Mouse (Mus musculus) liver, embryonic 11.5 days (tissue): ENCODE data around the gene Trf. TPM values are rescaled to one million over a fixed set of nuclear protein-coding genes. Genes with fewer than 3 reads are reported as not detected.
"Not testable (repeated sequence)": the region's sequence is repeated elsewhere in the genome, so short reads cannot be mapped to it uniquely, and the experiment has no call there.

Experiments used
- ATAC-seq: fragments of 200-750 bp; cut with Nextera tagmentation; replicated peaks from 2 replicates; pipeline ENCODE4 v1.8.0; 2017; ENCODE audit warnings: moderate number of reproducible peaks, mild to moderate bottlenecking, moderate TSS enrichment, moderate library complexity; ENCODE audit not compliant: low FRiP score
- DNase-seq: peaks from one replicate; pipeline ENCODE4 v3.0.0-alpha.2; 2017; ENCODE audit warnings: low spot score
- H3K27ac ChIP-seq: fragments of 300-500 bp; sonication (generic); 2 replicates; pipeline ENCODE4 v1.5.1; 2014; ENCODE audit warnings: mild to moderate bottlenecking, low read depth, low read length, control low read depth
- H3K27me3 ChIP-seq: fragments of 300-500 bp; sonication (generic); replicated peaks from 2 replicates; pipeline ENCODE4 v1.6.1; 2014; ENCODE audit warnings: low read length, mixed read lengths; ENCODE audit not compliant: control insufficient read depth, insufficient read depth
- H3K36me3 ChIP-seq: fragments of 300-500 bp; sonication (generic); 2 replicates; pipeline ENCODE4 v1.6.1; 2014; ENCODE audit warnings: mild to moderate bottlenecking, low read length, moderate library complexity, mixed read lengths; ENCODE audit not compliant: control insufficient read depth, insufficient read depth
- H3K4me1 ChIP-seq: fragments of 300-500 bp; sonication (generic); replicated peaks from 2 replicates; pipeline ENCODE4 v1.6.1; 2014; ENCODE audit warnings: low read length, mixed read lengths; ENCODE audit not compliant: control insufficient read depth, insufficient read depth
- H3K4me2 ChIP-seq: fragments of 300-500 bp; sonication (generic); 2 replicates; pipeline ENCODE4 v1.6.1; 2014; ENCODE audit warnings: mild to moderate bottlenecking, control low read depth, moderate library complexity
- H3K4me3 ChIP-seq: fragments of 300-500 bp; sonication (generic); 2 replicates; pipeline ENCODE4 v1.5.1; 2014; ENCODE audit warnings: low read depth, low read length, control low read depth
- H3K9ac ChIP-seq: fragments of 300-500 bp; sonication (generic); 2 replicates; pipeline ENCODE4 v1.6.1; 2014; ENCODE audit warnings: low read depth, low read length, control low read depth
- H3K9me3 ChIP-seq: fragments of 300-500 bp; sonication (generic); 2 replicates; pipeline ENCODE4 v1.6.1; 2016; ENCODE audit warnings: low read length, inconsistent platforms, mixed read lengths; ENCODE audit not compliant: control insufficient read depth
- WGBS: fragments of 180-500 bp; shearing (Covaris S2); extraction: QIAGEN DNeasy Blood & Tissue Kit; methylation state at CpG from one replicate; pipeline ENCODE4 v1.1.7; 2014; 5-methylcytosine and 5-hydroxymethylcytosine counted together
- polyA plus RNA-seq: library from polyadenylated mRNA; unstranded; fragments of >200 nt; fragmentation: Nextera tagmentation; extraction: Ambion mirVana; gene quantifications from 2 replicates; pipeline ENCODE4 v1.2.1, GENCODE M21; 2014

The Trf gene
- polyA plus RNA-seq, 1 experiment from 2014 or later: 2,446 TPM

DNA sequence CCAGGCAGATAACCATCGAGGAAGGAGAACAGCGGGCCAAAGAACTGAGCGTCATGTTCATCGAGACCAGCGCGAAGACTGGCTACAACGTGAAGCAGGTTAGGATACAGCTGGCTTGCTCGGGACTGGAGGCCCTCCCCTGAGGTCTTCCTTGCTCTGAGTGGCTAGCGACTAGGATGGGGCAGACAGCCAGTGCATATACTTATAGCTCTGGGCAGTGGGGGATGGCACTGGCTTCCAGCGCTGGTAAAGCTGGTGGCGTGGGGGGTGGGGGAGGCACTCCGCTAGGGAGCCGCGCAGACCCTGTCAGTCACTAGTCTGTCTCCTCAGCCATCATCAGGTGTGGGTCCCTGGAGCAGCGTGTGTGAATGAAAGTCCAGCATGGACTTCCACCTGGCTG, 66.4 kb downstream of the Trf start:
- Histone ChIP-seq H3K27ac (no peak overlapping the region), H3K4me3 (no peak overlapping the region), H3K4me2 (no peak overlapping the region), H3K27me3 (no peaks in the 10 kb centered on the region), H3K36me3 (no peaks in the 10 kb centered on the region), H3K9me3 (no peaks in the 10 kb centered on the region), H3K9ac (no peak overlapping the region), H3K4me1 (no peaks in the 10 kb centered on the region)
- DNase-seq (no peak), ATAC-seq (no peak)
- 70% methylated on average over 15 of the region's 15 CpGs for WGBS

DNA sequence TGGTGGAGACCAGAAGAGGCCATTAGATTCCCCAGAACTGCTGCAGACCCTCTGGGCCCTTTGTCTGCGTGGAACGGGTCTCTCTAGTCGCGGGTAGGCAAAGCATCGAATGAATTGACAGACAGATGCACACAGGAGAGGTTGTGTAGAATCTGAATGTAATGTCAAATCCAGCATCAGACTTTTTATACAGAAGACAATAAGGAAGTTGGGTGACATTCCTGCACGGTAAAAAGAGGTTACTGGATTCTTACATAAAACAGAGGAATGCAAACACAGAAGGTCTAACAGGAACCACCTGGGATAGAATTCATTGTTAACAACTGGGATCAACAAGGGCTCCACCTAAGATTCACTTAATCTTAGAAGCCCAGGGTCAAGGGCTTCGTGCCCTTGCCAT, 75.1 kb downstream of the Trf start:
- not testable (repeated sequence) for H3K4me3 ChIP-seq, H3K4me2 ChIP-seq, H3K9me3 ChIP-seq, H3K4me1 ChIP-seq, ATAC-seq, DNase-seq, H3K9ac ChIP-seq, H3K27me3 ChIP-seq, H3K27ac ChIP-seq, H3K36me3 ChIP-seq
- 86% methylated on average over 7 of the region's 7 CpGs for WGBS

DNA sequence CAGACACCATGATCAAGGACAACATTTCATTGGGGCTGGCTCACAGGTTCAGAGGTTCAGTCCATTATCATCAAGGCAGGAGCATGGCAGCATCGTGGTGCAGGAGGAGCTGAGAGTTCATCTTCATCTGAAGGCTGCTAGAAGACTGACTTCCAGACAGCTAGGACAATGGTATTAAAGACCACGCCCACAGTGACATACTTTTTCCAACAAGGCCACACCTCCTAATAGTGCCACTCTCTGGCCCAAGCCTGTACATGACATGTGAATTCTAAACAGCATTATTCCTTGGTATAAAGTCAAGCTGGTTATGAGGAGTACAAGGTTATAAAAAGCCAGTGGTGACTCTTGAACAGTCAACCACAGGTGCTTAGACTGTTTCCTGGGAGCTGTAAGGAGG, 75.7 kb downstream of the Trf start:
- DNase-seq: no peak

More for the DNA sequence above, 75.7 kb downstream of the Trf start:
- Histone ChIP-seq H3K27ac (no peak overlapping the region), H3K4me2 (no peak overlapping the region), H3K4me3 (no peak overlapping the region), H3K9ac (no peak overlapping the region), H3K9me3 (no peaks in the 10 kb centered on the region), H3K36me3 (no peaks in the 10 kb centered on the region), H3K27me3 (no peaks in the 10 kb centered on the region), H3K4me1 (no peaks in the 10 kb centered on the region)
- no peak for ATAC-seq
- 63% methylated on average over 2 of the region's 2 CpGs for WGBS

Other genes with a start within 250 kb of the Trf start
- gene Slco2a1, start 241.7 kb downstream of the Trf start, polyA plus RNA-seq: 1.7 and 2.4 TPM in 2 replicates
- 0.44 and 0.45 TPM in 2 replicates for gene Rab6b, start 118.7 kb downstream of the Trf start, polyA plus RNA-seq
- gene Srprb, start 28.3 kb downstream of the Trf start, polyA plus RNA-seq: 49.7 and 50.4 TPM in 2 replicates
- not detected in 2 replicates for gene Gm20425, start 137 bp downstream of the Trf start, polyA plus RNA-seq
- gene 1300017J02Rik, start 74.6 kb upstream of the Trf start, polyA plus RNA-seq: 15.4 and 16.6 TPM in 2 replicates
- 99.4 and 101 TPM in 2 replicates for gene Topbp1, start 74.8 kb upstream of the Trf start, polyA plus RNA-seq
- gene Cdv3, start 135.4 kb upstream of the Trf start, polyA plus RNA-seq: 123 and 137 TPM in 2 replicates
- 0.42 and 0.55 TPM in 2 replicates for gene Bfsp2, start 250.0 kb upstream of the Trf start, polyA plus RNA-seq